21 mouse cellular contexts compared by ENCODE assay signal in genomic region chr1:20551334-20551733, GRCm38 (mm10).
"Had no signal": no experiment of that assay in that cellular context is flagged by ENCODE, and none has a peak within 500 bp of the region (broad histone marks: within the 10 kb centered on the region; RNA-seq: fewer than 3 reads in every experiment).

No protein-coding gene starts in this region.

- H3K27me3 ChIP-seq: lung, embryonic 15.5 days; megakaryocyte, embryonic 14.5 days; midbrain, embryonic 12.5 days; neural tube, embryonic 13.5 days; neural tube, embryonic 15.5 days had no signal

- ATAC-seq: lung, postnatal 0 days; midbrain, embryonic 16.5 days had no signal

- DNase-seq: lung, adult 2 months; lung, postnatal 14 days; lung, postnatal 36 days; midbrain, embryonic 14.5 days; retina, postnatal 1 day; right cerebral cortex, adult 18-20 months; right cerebral cortex, postnatal 25 days; right cerebral cortex, postnatal 4 days; spleen, adult 18-20 months; thymus, adult 18-20 months; thymus, postnatal 14 days; thymus, postnatal 36 days had no signal

- H3K9me3 ChIP-seq: lung, embryonic 15.5 days; megakaryocyte, embryonic 14.5 days; midbrain, embryonic 12.5 days; neural tube, embryonic 13.5 days; neural tube, embryonic 15.5 days had no signal

- H3K27ac ChIP-seq: lung, embryonic 15.5 days; macrophage; midbrain, embryonic 12.5 days; neural tube, embryonic 13.5 days; neural tube, embryonic 15.5 days had no signal

- H3K4me3 ChIP-seq: lung, embryonic 15.5 days; megakaryocyte, embryonic 14.5 days; midbrain, embryonic 12.5 days; myocyte; neural tube, embryonic 13.5 days; neural tube, embryonic 15.5 days had no signal

- H3K9ac ChIP-seq: lung, embryonic 15.5 days; midbrain, embryonic 12.5 days; neural tube, embryonic 13.5 days; neural tube, embryonic 15.5 days had no signal

- H3K4me1 ChIP-seq: lung, embryonic 15.5 days; megakaryocyte, embryonic 14.5 days; midbrain, embryonic 12.5 days; neural tube, embryonic 13.5 days; neural tube, embryonic 15.5 days had no signal

- H3K36me3 ChIP-seq: lung, embryonic 15.5 days; midbrain, embryonic 12.5 days; neural tube, embryonic 13.5 days; neural tube, embryonic 15.5 days had no signal

- H3K4me2 ChIP-seq: lung, embryonic 15.5 days; midbrain, embryonic 12.5 days; neural tube, embryonic 13.5 days; neural tube, embryonic 15.5 days had no signal
